Mouse (Mus musculus) CD4-positive, CD25-positive, alpha-beta regulatory T cell, adult 2 months (primary cell): ENCODE results near the gene Ctu2.

ENCODE experiments used
- DNase-seq: peaks from one replicate; pipeline ENCODE4 v3.0.0-alpha.2; 2012; ENCODE audit warnings: low read depth, low spot score

Ctu2 gene

DNA sequence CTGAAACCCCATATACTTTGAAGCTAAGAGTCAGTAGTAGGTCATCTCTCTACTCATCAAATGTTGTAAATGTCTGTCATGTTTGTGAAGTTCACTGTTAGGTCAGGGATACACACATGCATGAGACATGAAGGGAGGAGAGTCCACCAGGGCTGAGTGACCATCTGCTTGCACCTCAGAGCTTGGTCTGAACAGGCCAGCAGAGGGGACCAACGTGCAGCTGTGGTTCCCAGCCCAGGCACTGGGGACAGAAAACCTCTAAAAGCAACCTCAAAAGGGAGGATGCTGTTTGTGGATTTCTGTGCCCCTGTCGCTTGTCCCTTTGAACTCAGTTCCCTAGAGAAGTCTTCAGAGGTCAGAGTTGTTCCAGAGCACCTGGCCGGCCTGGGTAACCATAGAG lies 30.7 kb upstream of the Ctu2 start:
- DNase-seq = no peak

DNA sequence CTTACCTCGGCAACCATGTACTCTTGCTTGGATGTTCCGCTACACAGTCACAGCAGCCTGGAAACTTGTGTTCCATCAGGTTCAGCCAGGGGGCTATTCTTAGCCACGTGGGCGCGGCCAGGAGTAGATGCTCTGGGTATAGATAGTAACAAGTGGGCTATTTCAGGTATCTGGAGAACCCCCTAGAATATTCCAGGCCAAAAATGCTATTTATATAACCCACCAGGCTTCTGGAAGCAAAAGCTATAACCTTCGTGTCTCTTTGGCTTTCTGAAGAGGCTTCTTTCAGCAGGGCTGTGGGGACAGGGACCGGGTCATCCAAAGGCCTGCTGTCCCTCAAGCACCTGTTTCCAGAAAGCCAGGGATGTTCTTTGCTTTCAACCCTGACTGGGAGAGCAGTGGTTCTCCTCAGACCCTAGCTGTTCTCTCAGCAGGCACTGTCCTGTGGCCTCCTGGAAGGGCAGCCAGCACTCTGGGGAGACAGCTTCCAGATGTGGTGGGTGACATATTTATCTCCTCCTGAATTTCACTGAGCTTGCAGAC lies 24.7 kb upstream of the Ctu2 start:
- DNase-seq = no peak

GRCm38 (mm10) chr8:122452154-122452553 lies 23.8 kb upstream of the Ctu2 start:
- DNase-seq = no peak

GRCm38 (mm10) chr8:122454409-122454808 lies 21.5 kb upstream of the Ctu2 start:
- no peak for DNase-seq

- DNase-seq = no peak
These were observed 18.8 kb upstream of the Ctu2 start for GRCm38 (mm10) chr8:122457171-122457570.

DNA sequence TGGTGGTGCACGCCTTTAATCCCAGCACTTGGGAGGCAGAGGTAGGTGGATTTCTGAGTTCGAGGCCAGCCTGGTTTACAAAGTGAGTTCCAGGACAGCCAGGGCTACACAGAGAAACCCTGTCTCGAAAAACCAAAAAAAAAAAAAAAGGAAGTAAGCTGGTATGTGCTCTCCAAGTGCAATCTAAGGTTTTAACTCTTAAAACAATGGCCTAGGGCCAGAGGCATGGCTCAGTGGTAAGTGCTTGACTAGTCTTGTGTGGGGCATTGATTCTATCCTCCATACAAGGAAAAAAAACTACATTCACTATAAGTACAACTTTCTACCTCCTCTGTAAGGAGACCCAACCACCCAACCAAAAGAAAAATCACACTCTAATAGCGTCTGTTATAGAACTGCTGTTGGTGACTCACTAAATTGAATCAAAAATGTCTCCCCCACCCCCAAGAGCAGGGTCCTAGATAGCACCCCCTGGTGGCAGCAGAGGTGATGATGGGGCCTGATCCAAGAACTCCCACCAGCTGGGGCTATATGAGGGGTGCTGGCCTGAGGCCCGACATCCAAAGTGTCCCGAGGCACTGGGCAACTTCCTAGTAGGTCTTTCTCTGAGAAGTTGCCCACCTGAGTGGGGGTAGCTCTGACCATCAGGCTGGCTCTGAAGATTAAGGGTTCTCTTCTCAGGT lies 16.6 kb upstream of the Ctu2 start:
- peak; percentile 70 for DNase-seq

- peak; percentile 53 for DNase-seq
These were observed 16.0 kb upstream of the Ctu2 start for GRCm38 (mm10) chr8:122459990-122460389.

DNA sequence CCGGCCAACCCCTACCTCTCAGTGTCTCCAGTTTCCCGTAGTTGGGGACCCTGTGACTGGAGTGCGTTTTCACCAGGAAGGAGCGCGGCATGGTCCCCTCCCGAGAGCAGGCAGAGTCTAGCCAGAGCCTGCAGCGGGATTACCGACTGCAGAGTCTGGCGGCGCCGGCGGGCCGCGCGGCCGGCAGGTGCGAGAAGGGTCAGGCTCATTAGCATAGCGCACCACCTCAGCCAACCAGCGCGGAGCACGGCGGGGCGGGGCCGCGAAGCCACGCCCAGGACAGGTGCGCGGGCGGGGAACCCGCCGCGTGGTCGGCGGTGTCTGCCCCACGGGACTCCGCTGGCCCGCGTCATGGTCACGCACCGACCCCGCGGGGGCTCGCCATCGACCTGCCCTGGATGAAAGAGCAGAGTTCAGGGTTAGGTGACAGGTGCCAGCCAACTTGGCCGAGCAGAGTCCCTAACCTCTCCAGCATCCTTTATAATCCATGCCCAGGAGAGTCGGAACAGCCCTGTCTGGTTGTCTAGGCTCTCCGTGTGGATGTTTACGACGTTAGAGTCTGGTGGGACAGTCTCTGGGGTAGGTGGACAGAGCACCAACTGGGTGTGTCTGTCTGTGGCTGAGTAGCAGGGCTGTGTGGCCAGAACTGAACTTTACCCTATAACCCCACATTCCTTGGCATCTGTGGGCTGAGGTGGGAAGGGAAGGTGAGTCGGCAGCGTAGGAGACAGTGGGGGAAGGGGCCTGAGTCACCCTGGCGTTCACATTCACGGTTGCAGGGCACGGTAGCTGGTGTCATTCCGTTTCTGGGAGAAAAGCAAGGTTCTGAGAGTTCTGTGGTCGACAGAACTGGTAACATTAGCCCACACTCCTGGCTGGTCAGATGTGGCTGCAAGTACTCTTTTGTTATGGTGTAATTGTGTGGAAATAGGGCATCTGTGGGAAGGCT lies 15.1 kb upstream of the Ctu2 start, which contains the start of gene Snai3:
Snai3 (minus strand) TSS at position 210 of the 949 bp plus-strand sequence.
- peak; percentile 77 for DNase-seq

GRCm38 (mm10) chr8:122461473-122462148 lies 14.3 kb upstream of the Ctu2 start:
- peak; percentile 33 for DNase-seq

- no peak for DNase-seq
These were observed 13.4 kb upstream of the Ctu2 start for GRCm38 (mm10) chr8:122462510-122462909.

DNA sequence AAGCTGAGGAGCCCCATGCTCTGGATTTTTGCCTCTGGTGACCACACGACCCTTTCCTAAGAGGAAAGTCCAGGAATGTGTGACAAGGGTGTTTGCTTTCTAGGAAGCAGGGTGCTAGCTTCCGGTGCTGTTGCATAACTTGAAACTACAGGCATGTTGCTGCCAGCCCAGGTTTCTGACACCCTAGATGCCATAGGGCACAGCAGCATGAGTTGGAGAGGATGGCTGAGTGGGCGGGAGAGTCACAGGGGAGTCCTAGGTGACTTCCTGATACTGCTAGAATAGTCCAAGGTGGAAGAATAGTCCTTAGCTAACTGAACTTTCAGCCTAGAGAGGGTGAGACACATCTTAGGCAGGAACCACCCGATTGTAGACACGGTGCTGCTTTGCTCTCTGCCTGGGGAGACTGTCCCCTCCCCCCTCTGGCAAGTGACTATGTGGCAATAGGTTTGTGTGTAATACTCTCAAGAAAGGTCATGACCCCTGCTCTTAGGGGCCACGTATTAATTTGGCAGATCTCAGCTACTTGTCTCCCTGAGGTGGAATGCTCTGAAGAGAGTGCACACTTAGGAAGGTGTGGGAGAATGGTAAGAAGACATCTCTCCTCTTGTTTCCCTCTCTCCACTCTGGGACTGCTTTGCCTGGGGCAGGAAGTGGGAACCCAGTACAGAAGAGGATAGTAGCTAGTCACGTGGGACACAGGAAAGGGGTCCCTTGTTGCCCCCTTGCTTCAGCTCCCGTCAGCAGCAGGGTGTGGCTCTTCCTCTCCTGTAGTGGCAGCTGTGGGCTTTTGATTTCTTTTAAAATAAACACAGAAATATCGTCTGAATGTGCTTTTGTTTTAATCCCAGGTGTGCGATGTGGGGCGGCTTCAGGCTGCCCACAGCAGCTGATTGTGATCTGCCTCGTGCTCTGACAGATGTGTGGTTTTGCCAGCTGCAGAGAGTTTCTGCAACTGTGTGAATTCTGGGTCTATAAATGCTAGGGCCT lies 12.0 kb upstream of the Ctu2 start:
- peak; percentile 63 for DNase-seq

DNA sequence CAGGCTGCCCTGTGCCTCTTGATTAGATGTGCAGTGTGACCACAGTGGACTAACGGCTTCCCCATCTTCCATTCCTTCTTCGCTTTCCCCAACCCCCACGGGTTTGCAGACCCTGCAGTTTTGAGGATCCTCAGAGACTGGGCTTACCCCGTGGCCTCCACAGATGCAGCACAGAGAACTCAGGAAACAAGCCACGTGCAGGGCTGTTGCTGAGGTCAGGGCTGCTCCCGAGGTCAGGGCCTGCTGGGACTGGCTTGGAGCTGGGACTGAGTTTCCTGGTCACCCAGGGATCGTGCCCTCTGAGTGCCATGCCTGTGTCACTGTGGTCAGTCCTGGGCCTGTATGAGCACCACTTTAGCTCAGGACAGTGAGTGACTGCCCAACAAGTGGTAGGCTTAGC lies 11.0 kb upstream of the Ctu2 start:
- no peak for DNase-seq

DNA sequence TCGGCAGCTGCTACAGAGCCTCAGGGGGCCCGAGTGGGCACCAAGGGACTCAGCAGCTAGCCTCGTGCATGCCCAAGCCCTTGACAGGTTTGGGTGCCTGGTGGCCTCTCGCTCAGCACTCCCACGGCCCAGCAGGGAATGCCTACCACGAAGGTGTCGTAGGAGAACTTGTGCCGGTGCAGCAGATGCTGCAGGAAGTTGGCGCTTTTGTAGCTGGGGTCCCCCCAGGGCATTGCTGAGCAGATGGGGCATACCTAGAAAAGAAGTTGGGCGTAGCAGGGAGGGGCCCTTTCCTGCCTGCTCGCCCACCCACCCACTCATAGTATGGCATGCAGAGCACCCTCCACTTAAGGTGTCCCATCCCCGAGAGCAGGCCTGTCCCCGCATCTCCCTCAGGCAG lies 8.1 kb upstream of the Ctu2 start:
- no peak for DNase-seq

DNA sequence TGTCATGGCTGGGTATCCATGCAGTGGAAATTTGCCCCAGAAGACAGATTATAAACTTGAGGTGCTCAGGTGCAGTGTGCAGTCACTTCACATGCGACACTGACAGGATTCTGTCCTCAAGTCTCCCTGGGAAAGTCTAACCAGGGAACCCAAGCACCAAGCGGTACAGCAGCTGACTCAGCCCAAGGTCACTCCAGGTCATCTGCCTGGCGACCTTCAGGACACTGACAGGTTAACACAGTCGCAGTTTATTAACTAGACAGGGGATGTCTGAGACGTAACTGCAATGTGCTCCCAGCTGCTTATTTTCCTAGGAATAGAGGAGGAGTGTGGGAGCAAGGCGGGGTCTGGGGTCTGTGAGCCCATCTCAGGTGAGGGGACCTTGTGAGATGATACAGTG lies 6.5 kb upstream of the Ctu2 start:
- no peak for DNase-seq

DNA sequence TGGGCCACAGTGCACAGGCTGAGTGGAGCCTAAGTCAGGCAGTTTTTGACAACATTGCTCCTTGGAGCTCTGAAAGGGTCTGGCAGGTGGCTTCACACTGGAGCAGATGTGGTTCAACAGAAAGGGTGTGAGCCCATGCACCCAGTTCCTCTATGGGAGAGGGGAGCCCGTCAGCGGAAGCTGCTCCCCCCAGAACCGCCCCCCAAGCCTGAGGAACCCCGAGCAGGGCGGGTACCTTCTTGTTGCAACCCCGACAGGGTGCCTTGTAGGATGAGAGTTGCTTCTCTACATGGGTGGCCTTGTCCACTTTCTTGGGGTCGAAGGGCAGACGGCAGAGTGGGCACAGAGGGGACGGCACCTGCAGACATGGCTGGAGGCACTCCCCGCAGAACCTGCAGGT lies 6.0 kb upstream of the Ctu2 start:
- DNase-seq = no peak

DNA sequence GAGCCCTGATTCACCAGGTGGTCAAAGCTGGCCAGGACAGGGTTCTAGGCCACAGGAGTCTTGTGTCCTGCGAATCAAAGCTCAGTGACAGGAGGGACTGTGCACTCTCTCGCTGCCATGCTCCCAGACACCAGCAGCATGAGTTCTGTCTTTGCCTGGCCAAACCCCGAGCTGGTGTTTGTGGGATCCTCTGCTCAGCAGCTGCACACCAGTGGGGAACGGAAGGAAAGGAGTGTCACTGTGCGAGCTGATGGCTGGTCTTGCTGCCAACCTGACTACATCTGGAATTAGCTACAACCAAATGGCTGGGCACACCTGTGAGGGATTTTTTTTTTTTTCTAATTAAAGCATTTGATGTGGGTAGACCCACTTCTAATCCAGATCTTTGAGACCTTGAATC lies 5.3 kb upstream of the Ctu2 start:
- no peak for DNase-seq

DNA sequence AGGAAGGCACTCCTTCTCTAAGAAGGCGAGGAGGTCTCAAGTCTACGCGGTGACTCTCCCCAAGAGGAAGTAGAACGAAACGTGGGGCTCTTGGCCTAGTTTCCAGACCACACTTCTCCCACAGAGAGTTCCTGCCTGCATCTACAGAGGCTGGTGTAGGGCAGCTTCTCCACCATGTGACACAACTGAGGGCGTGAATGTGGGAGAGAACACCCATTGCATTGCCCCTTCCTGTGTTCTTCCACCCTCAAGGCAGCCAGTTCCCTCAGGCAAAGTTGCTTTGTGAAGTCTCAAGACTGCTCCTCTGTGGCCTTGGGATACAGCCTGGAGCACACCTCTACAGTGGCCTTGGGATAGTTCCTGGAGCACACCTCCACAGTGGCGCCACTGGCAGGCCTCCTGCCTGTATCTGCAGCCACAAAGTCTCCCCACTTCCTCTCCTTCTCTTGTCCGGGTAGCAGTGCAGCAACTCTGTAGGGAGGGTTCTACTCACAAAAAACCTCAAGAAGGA lies 2.0 kb upstream of the Ctu2 start:
- DNase-seq = peak; percentile 55

- DNase-seq = peak; percentile 50
These were observed 887 bp upstream of the Ctu2 start for GRCm38 (mm10) chr8:122474951-122475560.

DNA sequence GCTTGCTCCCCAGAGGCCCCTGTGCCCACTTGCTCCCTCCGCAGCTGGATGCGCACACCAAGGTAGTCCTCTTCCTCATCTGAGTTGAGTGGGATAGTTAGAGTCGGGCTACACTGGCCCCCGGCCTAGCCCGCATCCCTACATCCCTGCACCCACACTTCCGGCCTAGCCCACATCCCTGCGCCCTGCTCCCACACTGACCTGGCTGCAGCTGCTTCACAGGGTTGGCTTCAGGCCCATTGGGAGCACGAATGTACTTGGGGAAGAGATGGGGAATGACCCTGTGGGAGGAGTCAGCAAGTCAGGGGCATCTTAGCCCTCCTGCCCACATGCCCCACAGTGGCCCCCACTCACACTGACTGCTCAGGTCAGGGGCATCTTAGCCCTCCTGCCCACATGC lies 6.5 kb downstream of the Ctu2 start:
- DNase-seq = no peak

DNA sequence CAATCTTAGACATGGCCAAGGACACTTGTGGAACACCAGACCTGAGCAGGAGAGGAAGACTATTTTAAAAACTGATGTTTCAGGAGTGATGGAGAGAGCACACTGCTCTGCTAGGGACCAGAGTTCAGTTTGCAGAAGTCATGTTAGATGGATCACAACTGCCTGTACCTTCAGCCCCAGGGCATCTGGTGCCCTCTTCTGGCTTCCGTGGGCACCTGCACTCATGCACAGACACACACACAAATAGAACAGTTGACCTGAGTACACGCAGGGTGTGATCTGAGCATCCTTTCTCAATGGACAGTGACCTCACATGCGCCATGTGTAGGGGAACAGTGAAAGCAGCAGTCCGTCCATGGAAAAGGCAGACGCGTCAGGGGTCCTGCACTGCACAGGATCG lies 7.9 kb downstream of the Ctu2 start:
- DNase-seq = peak; percentile 39
